In the genomic region with DNA sequence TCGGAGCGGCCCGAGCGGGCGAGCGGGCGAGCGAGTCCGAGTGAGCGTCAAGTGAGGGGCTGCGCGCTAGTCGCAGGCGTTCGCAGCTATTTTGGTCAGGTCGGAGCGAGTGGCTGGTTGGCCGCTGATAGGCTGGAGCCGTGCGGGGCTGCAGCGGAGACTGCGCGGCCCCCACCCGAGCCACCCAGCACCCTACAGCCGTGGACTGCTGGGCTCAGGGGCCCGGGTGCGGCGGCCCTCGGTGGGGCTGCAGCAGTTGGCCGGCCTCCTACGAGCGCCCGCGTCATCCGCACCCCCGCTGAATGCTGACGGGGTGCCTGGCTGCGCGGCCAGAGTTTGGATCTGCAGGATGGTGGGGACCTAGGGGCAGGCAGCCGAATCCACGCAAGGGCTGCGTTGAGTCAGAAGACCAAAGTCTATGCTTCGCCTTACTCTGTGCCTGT, we compare ENCODE assay signal across 9 mouse cellular contexts. TPM values are rescaled to one million over a fixed set of nuclear protein-coding genes. Genes with fewer than 3 reads are reported as not detected.
DNase-seq lines count a peak whose midpoint lies in the region; ATAC-seq lines count a peak whose summit lies in the region.
"Had no signal": no experiment of that assay in that cellular context is flagged by ENCODE, and none has a peak within 500 bp of the region (broad histone marks: within the 10 kb centered on the region; RNA-seq: fewer than 3 reads in every experiment).

No protein-coding gene starts in this region.

- H3K9me3 ChIP-seq in forebrain, embryonic 11.5 days (ENCODE audit: control insufficient read depth, low read length) = no peaks in the 10 kb centered on the region
- H3K9me3 ChIP-seq in hindbrain, embryonic 15.5 days = no peaks in the 10 kb centered on the region
- H3K9me3 ChIP-seq in limb, embryonic 12.5 days = no peaks in the 10 kb centered on the region
- no peaks in the 10 kb centered on the region for H3K9me3 ChIP-seq in neural tube, embryonic 11.5 days (ENCODE audit: control insufficient read depth, low read length)

- peak overlapping the region; percentile 97 for H3K4me2 ChIP-seq in forebrain, embryonic 11.5 days (ENCODE audit: low read depth, low read length, severe bottlenecking)
- H3K4me2 ChIP-seq in hindbrain, embryonic 15.5 days = peak overlapping the region; percentile 98
- peak overlapping the region; percentile 100 for H3K4me2 ChIP-seq in limb, embryonic 12.5 days
- peak overlapping the region; percentile 94 for H3K4me2 ChIP-seq in neural tube, embryonic 11.5 days (ENCODE audit: low read depth)

- H3K9ac ChIP-seq in forebrain, embryonic 11.5 days (ENCODE audit: low read length) = peak overlapping the region; percentile 92
- H3K9ac ChIP-seq in hindbrain, embryonic 15.5 days = peak overlapping the region; percentile 99
- H3K9ac ChIP-seq in limb, embryonic 12.5 days (replicated peaks) = peak overlapping the region; percentile 66; the same call in 1 of the 2 replicates
- H3K9ac ChIP-seq in neural tube, embryonic 11.5 days (ENCODE audit: low read length) = peak overlapping the region; percentile 95

- peaks cover 14% of the 10 kb centered on the region for H3K4me1 ChIP-seq in forebrain, embryonic 11.5 days (replicated peaks; ENCODE audit: control insufficient read depth, insufficient read depth, low read length)
- peaks cover 45% of the 10 kb centered on the region for H3K4me1 ChIP-seq in hindbrain, embryonic 15.5 days (replicated peaks)
- peaks cover 25% of the 10 kb centered on the region for H3K4me1 ChIP-seq in limb, embryonic 12.5 days (replicated peaks)
- peaks cover 27% of the 10 kb centered on the region for H3K4me1 ChIP-seq in neural tube, embryonic 11.5 days (ENCODE audit: control insufficient read depth, insufficient read depth, low read length)

- peak; percentile 67 for ATAC-seq in forebrain, embryonic 11.5 days (replicated peaks; ENCODE audit: low FRiP score)
- ATAC-seq in hindbrain, embryonic 15.5 days (ENCODE audit: low FRiP score, low read depth) = peak; percentile 78
- peak; percentile 74 for ATAC-seq in limb, embryonic 12.5 days (ENCODE audit: insufficient number of reproducible peaks, insufficient read depth, low FRiP score, low TSS enrichment, low read depth)
- ATAC-seq in neural tube, embryonic 11.5 days (ENCODE audit: insufficient read depth, low FRiP score, low TSS enrichment) = peak; percentile 71
- no peak for ATAC-seq in erythroid progenitor cell, adult 5-6 weeks (replicated peaks; ENCODE audit: low FRiP score, poor library complexity, severe bottlenecking)

- H3K36me3 ChIP-seq in forebrain, embryonic 11.5 days (ENCODE audit: control insufficient read depth, insufficient read depth, low read length) = no peaks in the 10 kb centered on the region
- peaks cover 5% of the 10 kb centered on the region; the same call in 1 of the 2 replicates for H3K36me3 ChIP-seq in hindbrain, embryonic 15.5 days
- H3K36me3 ChIP-seq in limb, embryonic 12.5 days = peaks cover 6% of the 10 kb centered on the region; the same call in 1 of the 2 replicates
- H3K36me3 ChIP-seq in neural tube, embryonic 11.5 days (ENCODE audit: control insufficient read depth, insufficient read depth, low read length) = 0 out of 2 replicates have a peak, but pooled peaks cover 2% of the 10 kb centered on the region

- H3K4me3 ChIP-seq in forebrain, embryonic 11.5 days (ENCODE audit: low read depth, low read length) = peak overlapping the region; percentile 81
- H3K4me3 ChIP-seq in hindbrain, embryonic 15.5 days = peak overlapping the region; percentile 84
- peak overlapping the region; percentile 67 for H3K4me3 ChIP-seq in limb, embryonic 12.5 days (replicated peaks)
- peak overlapping the region; percentile 84 for H3K4me3 ChIP-seq in neural tube, embryonic 11.5 days (ENCODE audit: low read depth, low read length)

- under 1% methylated on average over 40 of the region's 43 CpGs for WGBS in forebrain, embryonic 11.5 days
- under 1% methylated on average over 37 of the region's 43 CpGs for WGBS in hindbrain, embryonic 15.5 days
- under 1% methylated on average over 43 of the region's 43 CpGs for WGBS in limb, embryonic 12.5 days
- WGBS in neural tube, embryonic 11.5 days = 1% methylated on average over 33 of the region's 43 CpGs

- H3K27ac ChIP-seq in forebrain, embryonic 11.5 days (ENCODE audit: low read depth, low read length) = no peak overlapping the region
- H3K27ac ChIP-seq in hindbrain, embryonic 15.5 days (replicated peaks) = peak overlapping the region; percentile 98
- H3K27ac ChIP-seq in limb, embryonic 12.5 days = no peak overlapping the region
- H3K27ac ChIP-seq in neural tube, embryonic 11.5 days (ENCODE audit: low read depth, low read length) = peak overlapping the region; percentile 92

- H3K27me3 ChIP-seq in forebrain, embryonic 11.5 days (ENCODE audit: control insufficient read depth, insufficient read depth, low read length) = no peaks in the 10 kb centered on the region; the same call in 1 of the 2 replicates
- H3K27me3 ChIP-seq in hindbrain, embryonic 15.5 days = no peaks in the 10 kb centered on the region
- peaks cover 62% of the 10 kb centered on the region for H3K27me3 ChIP-seq in limb, embryonic 12.5 days
- H3K27me3 ChIP-seq in neural tube, embryonic 11.5 days (ENCODE audit: control insufficient read depth, insufficient read depth, low read length) = peaks cover 4% of the 10 kb centered on the region; the same call in 1 of the 2 replicates

- DNase-seq in gastrocnemius, postnatal 10 days = peak; percentile 45
- DNase-seq in gastrocnemius, adult 18-20 months (ENCODE audit: low spot score) = no peak
- DNase-seq in brain, adult 2 months (ENCODE audit: low read depth, low spot score) = peak; percentile 89
- DNase-seq in forebrain, embryonic 11.5 days (ENCODE audit: low spot score) = peak; percentile 79
- DNase-seq in neural tube, embryonic 11.5 days (ENCODE audit: low spot score) = peak; percentile 58

RNA-seq across cellular contexts. Expression of a gene that starts 1.9 kb away (rescaled TPM):
- total RNA-seq in gastrocnemius, postnatal 10 days (2021) = 1 to 10 TPM; 1.0 to 1.1 TPM
- under 1 TPM; 0.39 to 0.40 TPM for total RNA-seq in gastrocnemius, adult 18-20 months (2021)
- 3.6 and 3.7 TPM in 2 replicates for polyA plus RNA-seq in forebrain, embryonic 11.5 days (2014; fragmentation: Nextera tagmentation; extraction: Ambion mirVana)
- polyA plus RNA-seq in hindbrain, embryonic 15.5 days (2015; fragmentation: Nextera tagmentation; extraction: Ambion mirVana) = 6.8 and 7.1 TPM in 2 replicates
- polyA plus RNA-seq in limb, embryonic 12.5 days (2016; fragmentation: Nextera tagmentation; extraction: Ambion mirVana) = 0.41 and 0.50 TPM in 2 replicates
- polyA plus RNA-seq in neural tube, embryonic 11.5 days (2014; fragmentation: Nextera tagmentation; extraction: Ambion mirVana) = 6.3 and 7.2 TPM in 2 replicates
- total RNA-seq in erythroid progenitor cell, adult 5-6 weeks (2015; ENCODE audit: low replicate concordance) = not detected in 2 replicates
- not detected in 2 replicates for total RNA-seq in erythroid progenitor cell, adult 5-6 weeks (2017; ENCODE audit: low replicate concordance)
- polyA plus RNA-seq: erythroblast, embryonic 14.5 days had no signal

Comparison
In these comparisons a context has a peak if more than half of its experiments do, and no peak if none do; other contexts are left out.
1. H3K27ac ChIP-seq: peak in hindbrain, embryonic 15.5 days (single experiment) and neural tube, embryonic 11.5 days (single experiment); none in forebrain, embryonic 11.5 days (single experiment) and limb, embryonic 12.5 days (single experiment).
2. Peak in every context shown above with its lines, with median percentiles within 50 percentile points of each other: H3K4me2 ChIP-seq, H3K4me3 ChIP-seq and H3K9ac ChIP-seq.